Mouse (Mus musculus) MN1 (cell line): ENCODE results near the gene Chrne.

Source experiments
- DNase-seq: peaks from one replicate; pipeline ENCODE4 v3.0.0-alpha.2; 2016; ENCODE audit warnings: low spot score

The Chrne gene

DNA sequence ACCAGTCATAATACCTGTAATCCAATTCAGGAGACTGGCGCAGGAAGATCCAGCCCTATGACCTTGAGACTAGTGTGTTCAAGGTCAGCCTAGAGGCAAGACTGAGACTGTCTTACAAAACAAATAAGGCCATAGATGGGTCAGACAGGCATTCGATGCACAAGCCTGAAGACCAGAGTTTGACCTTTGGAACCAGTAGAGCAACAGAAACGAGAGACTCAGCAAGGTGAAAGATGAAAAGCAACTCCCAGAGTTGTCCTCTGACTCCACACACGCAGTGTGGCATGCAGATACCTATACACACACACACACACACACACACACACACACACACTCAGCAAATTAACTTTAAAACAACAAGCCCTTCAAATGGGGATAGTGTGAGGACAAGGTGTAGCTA is 7.9 kb upstream of the Chrne start:
- no peak for DNase-seq

DNA sequence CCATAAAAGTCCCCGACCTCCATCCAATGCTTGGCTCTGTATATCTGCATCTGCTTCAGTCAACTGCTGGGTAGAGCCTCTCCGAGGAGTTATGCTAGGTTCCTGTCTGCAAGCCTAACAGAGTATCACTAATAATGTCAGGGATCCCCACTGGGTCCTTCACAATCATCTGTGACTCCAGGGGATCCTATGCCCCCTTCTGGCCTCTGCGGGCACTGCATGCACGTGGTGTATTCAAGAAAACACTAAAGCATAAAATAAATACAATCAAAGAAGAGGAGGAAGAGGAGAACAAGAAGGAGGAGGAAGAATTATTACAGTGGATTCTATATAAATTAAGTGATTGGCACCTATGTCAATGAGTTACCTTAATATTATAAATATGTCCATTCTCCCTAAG is 6.5 kb upstream of the Chrne start:
- no peak for DNase-seq

DNA sequence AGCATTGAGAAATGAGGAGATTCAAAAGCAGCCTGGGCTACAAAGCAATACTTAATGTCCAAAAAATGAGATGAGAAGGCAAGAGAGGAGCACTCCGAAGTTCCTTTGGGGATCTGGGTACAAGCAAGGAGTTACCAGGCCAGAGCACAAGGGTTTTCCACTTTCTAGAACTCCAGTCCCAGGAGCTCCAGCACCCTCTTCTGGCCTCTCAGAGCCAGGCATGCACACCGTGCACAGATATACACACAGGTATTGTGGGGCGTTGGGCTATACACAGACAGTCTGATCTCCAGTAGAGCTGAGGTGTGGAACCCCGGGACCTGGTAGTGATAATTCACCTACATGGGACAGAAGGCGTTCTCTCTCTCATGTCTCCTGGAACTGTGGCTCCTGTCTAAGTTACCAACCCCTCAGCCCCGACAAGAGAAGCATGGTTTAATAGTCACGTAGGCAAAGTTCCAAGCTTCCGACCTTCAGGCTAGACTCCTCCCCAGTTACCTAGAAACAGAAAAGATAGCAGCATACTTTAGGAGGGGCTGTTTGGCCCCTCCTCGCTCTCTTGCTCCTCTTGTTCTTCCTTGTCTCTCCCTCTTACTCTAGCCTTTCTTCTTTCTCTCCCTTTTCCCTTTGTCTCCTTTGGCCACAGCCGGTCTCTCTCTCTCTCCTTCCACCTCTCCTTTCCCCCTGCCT is 4.2 kb upstream of the Chrne start:
- DNase-seq = no peak

DNA sequence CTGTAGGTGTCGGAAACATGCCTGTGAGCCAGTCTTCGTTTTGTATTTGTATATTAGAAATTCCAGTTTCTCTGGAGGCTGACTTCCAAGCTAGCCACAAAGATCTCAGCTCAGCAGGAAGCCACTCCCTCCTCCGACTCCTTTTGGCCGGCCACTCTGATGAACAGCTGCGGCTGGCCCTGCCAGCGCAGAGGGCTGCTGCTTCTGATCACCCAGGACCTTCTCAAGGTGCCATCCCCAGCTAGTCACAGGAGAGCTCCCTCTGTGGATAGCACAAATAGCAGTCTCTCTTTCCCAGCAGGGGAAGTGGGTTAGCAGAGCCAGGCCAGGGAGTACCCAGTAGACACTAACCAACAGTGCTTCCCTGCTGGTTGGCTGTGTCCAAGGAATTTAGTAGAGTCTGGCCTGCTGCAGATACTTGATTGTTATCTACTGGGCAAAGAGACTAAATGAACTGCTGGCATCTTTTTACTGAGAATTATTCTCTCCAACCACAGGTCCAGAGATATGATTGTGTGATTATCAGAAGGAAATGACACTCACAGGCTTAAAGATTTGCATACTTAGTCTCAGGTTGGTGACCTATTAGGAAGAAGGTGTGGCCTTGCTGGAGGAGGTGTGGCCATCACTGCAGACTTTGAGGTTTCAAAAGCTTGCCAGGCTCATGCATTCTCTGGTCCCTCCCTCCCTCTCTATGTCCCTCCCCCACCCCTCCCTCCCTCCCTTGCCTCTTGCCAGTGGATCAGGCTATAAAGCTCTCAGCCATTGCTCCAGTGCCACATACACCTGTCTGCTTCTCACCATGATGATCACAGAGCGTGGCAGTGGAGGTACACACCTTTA is 3.2 kb upstream of the Chrne start:
- peak; percentile 61 for DNase-seq

DNA sequence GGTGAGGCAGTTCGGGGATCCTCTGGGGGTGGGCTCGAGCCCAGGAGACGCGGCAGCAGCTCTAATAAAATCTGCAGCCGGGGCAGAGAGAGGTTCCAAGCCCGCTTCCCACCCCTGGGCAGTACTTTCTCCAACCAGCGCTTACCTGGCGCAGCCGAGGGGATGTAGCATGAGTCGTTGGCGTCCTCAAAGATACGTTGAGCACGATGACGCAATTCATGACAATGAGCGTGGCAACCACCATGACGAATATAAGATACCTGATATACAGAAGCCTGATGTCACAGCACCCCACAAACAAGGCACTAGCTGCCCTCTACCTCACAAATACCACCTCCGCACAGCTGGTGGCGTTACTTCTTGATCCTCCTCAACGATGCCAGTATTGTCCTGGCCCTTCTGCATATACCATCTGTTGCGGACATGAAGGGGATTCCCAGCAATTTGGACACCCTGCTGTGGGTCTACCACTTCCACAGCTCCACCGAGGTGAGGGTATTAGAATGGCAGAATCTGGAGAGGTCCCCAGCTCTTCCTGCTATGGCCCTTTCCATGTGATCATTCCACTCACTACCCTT is 3.4 kb downstream of the Chrne start, which contains the start of gene 4930544D05Rik:
TSS of gene 4930544D05Rik (plus strand) at position 333 of the 578 bp plus-strand sequence.
- no peak for DNase-seq

DNA sequence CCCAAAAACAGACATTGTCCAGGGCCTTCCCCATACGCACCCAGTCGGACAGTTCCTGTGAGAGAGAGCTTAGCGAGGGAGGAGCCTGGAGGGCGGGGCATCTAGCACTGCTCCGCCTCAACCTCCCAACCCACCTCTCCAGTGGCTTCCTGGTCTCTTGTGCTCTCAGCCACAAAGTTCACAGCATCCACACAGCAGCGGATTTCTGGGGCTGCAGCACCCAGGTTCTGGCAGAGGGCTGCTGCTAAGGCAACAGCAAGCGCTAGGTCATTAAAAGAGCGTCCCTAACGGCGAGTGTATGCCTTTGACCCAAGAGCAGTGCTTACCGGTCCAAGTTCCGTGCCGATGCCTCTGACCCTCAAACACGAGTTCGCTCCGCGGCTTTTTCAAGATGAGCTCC is 3.9 kb downstream of the Chrne start:
- DNase-seq = no peak

DNA sequence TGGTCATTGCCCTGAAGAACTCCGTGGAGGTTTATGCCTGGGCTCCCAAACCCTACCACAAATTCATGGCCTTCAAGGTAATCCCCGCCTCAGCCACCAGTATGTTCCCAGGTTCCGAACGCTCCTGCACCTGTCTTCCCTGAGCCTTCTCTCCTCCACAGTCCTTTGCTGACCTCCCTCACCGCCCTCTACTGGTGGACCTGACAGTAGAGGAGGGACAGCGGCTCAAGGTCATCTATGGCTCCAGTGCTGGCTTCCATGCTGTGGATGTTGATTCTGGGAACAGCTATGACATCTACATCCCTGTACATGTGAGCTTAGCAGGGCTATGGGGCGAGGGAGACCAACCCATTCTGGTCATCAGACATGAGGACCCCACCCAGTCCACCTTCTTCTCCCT is 6.5 kb downstream of the Chrne start:
- no peak for DNase-seq

DNA sequence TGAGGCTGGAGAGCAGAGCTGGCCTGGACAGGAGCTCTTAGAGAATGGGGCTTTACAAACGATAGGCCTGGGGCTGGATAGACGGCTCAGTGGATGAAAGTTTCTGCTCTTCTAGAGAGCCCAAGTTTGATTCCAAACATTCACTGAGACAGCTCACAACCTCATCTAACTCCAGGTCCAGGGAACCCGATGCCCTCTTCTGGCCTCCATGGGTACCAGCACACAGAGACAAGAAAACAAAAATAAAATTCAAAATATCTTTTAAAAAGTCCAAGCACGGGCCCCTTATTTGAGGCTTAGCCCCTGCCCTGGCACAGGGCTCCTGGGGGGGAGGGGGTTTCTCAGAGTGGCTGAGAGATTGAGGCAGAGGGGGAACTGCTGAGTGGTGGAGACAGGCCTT is 8.3 kb downstream of the Chrne start:
- DNase-seq = no peak

DNA sequence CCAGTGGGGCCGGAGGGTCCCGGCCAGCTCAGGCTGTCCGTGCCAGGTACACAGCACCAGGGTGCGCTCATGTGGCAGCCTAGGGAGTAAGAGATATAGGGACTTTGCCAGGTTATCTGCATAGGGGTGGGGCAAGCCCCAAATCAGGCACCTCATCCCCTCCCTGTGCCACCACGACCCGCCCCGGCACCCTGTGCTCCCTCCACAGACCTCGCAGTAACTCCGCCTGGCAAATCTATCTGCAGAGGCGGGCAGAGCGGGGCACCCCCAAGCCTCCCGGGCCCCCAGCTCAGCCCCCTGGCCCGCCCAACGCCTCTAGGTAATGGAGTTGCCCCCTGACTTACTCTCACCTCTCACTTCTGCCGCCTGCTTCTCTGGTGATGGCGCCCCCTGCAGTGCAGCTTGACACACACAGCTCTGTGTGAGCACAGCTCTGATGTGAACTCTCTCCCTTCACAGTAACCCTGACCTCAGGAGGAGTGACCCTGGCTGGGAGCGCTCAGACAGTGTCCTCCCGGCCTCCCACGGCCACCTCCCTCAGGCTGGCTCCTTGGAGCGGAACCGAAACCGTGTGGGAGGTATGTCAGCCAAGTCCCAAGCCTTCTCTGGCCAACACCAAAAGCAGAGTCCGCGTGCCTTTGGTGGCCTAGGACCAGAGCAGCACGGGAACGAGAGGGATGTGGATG is 10.5 kb downstream of the Chrne start:
- no peak for DNase-seq

DNA sequence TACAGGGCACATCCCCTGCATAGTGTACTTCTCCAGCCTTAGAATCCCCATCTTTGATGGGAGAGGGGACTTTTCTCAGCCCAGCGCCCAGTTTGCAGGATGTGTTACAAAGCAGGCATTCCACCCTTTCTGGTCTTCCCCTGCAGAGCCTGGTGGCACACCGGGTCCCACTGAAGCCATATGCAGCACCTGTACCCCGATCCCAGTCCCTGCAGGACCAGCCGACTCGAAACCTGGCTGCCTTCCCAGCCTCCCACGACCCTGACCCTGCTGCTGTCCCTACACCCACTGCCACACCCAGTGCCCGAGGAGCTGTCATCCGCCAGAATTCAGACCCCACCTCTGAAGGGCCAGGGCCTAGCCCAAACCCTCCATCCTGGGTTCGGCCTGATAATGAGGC is 11.4 kb downstream of the Chrne start:
- DNase-seq = no peak

DNA sequence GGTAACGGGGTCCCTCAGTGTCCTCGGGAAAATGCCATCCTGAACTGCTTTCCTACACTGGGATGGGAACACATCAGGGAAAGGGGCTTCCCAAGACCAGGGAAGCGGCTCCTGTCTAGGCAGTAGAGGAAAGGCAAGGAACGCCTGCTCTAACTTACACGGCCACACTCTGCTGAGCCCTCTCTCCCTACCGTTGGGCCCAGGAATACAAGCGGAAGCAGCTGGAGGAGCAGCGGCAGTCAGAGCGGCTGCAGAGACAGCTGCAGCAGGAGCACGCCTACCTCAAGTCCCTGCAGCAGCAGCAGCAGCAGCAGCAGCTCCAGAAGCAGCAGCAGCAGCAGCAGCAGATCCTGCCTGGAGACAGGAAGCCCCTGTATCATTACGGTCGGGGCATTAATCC is 12.3 kb downstream of the Chrne start:
- DNase-seq = no peak

DNA sequence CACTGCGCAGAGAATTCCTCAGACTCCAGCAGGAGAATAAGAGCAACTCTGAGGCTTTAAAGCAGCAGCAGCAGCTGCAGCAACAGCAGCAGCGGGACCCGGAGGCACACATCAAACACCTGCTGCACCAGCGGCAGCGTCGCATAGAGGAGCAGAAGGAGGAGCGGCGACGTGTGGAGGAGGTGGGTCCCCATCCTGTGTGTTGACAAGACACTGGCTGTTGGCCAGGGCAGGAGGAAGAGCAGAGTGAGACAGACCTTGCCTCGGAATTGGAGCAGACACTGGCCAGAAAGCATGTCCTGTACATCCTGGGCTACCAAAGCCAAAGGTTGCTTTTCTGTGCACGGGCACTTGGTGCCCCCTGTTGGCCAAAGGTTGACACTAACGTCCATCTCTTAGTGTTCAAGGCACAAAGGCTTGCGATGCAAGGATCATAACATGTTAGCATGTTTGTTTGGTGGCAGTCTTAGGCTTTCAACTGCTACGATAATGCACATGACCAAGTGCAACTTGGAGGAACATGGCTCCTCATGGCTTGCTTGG is 13.9 kb downstream of the Chrne start:
- DNase-seq = peak; percentile 84

DNA sequence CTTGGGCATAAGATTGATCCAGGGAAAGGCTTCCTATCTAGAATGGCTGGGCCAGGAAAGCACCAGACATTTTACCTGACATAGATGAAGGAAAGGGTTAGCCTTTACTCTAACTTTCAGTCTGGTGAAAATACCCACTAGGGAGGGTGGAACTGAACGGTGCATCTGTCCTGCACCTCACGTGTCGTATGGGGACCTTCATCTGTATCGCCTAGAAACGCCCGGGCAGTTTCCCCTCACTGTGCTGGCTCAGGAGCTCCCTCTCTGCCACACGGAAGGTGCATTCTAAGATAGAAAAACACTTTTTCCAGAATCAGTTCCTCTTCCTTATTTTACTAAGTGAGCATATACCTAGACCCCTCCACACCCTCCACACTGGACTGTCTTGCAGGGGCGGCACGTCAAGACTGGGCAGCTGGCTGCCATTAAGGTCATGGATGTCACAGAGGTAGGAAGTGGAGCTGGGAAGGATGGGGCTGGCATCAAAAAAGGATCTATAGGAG is 20.5 kb downstream of the Chrne start:
- DNase-seq = no peak

DNA sequence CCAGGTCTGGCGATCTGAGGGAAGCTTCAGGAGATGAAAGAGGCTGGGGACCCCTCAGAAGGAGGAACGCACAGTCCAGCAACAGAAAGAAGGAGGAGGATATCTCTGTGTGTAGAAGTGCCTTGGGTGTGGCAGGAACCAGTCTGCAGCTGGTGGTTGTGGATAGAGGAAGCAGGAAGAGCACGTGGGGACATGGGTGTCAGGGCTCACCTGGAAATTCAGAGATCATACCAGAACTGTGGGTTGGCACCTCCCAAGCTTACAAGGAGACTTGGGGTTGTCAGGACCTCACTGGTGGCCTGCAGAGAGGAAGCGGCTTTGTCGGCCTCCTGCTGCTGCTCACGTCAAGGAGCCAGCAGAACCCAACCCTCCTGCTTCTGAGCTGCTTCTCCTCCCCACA is 21.7 kb downstream of the Chrne start:
- no peak for DNase-seq

DNA sequence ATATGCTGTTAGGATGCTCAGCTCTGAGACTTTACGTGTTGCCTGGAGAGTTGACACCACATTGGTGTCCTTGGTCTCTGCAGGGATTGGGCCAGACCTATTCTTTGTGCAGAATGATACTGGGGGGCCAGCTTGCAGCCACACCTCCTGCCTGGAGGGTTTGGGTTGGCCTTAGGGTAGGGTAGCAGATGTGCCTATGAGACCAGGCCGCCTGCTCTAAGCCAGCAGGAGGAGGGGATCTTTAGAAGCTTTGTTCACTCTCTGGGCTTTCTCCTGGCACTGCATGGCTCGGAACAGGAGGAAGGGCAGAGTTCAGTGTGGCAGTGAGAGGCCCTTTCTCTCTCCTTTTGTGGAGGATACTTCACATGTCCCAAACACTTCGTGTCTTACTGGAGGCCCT is 22.9 kb downstream of the Chrne start:
- DNase-seq = no peak

DNA sequence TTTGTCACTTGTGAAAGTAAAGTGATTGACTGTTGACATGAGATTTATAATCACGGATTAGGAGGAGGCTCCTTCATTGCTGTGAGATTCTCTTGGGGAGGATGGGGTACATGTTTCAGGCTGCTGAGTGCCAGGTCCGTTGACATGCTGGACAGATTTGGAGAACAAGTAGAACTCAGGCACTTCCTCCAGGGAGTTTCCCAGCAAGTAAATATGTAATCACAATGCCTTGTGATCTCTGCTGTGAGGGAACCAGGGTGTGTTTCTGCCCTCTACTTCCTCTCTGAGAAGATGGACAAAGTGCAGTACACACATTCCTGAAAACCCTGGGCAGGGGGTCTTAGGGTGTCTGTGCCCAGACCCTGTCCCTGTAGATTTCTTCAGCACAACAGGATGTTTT is 23.4 kb downstream of the Chrne start:
- no peak for DNase-seq

DNA sequence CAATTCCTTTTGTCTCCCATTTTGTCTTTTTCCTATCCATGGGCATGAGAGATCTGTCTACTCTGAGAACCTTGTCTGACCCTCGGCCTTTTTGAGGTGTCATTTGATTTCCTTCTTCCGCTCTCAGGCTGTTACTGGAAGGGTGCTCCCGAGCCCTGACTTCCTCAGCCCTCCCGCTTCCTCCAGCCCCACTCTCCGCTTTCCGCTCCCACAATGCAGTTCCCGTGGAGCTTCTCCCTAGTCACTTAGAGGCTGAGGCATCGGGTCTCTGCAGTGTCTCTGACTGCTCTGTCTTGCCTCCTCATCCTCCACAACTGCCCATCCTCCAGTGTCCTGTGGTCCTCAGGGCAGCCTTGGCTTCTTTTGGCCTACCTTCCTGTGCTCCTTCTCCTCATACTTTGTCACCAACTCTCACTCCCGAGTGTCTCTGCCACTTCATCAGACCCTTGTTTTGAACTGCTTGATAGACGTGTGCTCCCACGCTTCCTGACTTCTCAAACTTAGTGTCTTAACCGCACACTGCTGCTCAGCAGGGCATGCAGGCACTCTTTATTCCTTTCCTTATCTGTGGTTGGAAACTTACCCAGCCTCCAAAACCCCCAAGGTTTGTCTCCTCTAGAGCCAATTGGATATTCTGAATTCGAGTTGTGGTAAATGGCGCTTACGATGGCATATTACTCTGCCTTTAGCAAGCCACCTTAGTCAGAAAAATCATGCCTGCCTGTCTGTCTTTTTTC is 24.6 kb downstream of the Chrne start:
- DNase-seq = no peak

DNA sequence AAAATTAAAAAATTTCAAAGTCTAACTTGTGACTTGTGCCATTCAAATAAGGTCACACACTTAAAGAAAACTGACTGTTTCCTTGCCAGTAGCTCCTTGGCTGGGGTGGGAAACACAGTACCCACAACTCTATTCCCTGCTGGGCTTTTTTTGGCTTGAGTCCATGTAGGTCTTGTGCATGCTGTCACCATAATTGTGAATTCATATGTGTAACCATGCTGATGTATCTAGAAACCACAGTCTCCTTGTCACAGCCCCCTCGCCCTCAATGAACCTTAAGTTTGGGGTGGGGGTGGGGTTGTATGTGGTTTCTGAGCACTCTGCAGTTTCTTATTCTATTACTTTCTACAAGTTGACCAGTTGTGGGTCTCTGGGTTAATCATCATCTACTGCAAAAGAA is 27.3 kb downstream of the Chrne start:
- no peak for DNase-seq

DNA sequence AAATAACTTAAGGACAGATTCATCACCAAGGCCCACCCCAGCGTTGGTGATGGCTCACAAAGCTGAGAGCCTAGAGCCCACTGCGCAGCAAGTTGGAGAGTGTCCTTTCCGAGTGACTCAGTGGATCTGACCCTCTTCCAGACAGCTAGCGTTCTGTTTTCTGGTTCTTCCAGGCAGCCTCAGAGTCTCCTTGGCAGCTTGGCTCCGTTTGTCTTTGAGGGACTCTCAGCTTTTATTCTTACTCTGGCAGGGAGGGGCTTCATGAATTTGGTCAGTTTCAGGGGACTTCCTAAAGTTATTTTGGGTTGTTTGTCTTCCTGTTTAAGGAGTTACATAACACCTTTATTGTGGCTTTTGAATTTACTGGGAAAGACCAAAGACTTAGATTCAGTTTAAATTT is 32.1 kb downstream of the Chrne start:
- no peak for DNase-seq

DNA sequence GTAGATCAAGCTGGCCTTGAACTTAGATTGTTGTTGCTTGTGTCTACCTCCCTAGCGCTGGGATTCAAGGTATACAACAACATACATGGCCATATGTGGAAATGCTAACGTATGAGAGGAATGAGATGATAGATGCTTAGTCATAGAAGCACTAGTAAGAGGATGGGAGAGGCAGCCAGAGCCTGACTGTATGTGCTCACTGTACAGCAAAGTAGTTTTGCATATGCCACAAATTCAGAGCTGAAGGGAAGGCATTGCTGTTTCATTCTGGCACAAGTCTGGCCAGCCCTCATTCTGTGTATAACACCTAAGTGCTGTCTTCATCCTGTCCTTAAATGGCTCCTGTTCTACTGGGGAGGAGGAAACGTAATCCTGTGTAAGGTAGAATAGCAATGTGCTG is 32.8 kb downstream of the Chrne start:
- no peak for DNase-seq

DNA sequence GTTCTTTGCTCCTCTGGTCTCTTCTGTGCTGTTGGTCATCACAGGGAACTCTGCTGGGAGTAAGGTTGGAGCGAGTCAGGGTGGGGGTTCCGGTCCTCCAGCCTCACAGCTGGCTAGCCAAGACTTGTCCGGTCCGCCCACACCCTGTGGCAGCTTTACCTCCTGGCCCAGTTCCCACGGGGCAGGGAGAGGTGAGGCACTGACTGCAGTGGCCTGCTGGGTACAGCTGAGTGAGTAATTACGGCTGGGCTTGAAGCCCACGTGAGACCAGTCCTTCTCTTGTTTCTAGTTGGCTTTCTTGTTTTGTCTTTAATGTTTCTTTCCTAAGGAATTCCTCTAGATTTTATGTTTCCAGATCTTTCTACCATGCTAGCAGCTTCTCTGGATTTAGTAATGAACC is 33.6 kb downstream of the Chrne start:
- peak; percentile 69 for DNase-seq

DNA sequence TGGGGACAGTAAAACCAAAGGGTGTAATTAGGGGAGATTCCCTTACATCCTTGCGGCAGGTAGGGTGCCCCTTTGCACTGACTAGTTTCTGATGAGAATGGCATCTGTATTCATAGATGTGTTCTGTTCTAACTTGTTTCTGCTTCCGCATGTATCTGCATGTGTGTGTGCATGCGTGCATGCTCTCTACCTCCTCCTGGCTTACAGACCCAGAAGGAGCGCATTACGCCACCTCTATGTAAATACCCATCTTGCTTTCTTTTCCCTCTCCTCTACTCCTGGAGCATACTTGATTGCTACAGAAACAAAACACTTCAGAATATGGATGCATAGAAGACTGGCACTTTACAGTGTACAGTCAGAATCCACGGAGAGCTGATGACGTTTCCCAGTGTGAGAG is 35.2 kb downstream of the Chrne start:
- DNase-seq = no peak
